Mouse (Mus musculus) spleen, adult 2 months (tissue): Measurements from ENCODE around the gene M1ap.

ENCODE experiments used
- CTCF ChIP-seq: fragments of 200-500 bp; IDR thresholded peaks from 2 replicates; pipeline ENCODE4 v1.5.1; 2011; ENCODE audit warnings: mild to moderate bottlenecking, inconsistent platforms; ENCODE audit not compliant: insufficient read depth, insufficient read length, insufficient replicate concordance; ENCODE audit errors: extremely low read depth
- POLR2A ChIP-seq: fragments of 200-500 bp; IDR thresholded peaks from 2 replicates; pipeline ENCODE4 v1.6.1; 2011; ENCODE audit warnings: low read depth, low read length, inconsistent platforms

GRCm38 (mm10) chr6:83066441-83066840 lies 119.7 kb downstream of the M1ap start:
- TF ChIP-seq CTCF (no peak), POLR2A (no peak)
